Mouse (Mus musculus) WW6 (cell line): Measurements from ENCODE around the gene Fto.

ENCODE experiments used
- DNase-seq: peaks from one replicate; pipeline ENCODE4 v3.0.0-alpha.2; 2013; ENCODE audit warnings: low read depth, low spot score

Fto gene

GRCm38 (mm10) chr8:91312835-91313832 lies at the start of gene Fto, which contains the start of gene Rpgrip1l:
Gene Fto, plus strand, starts transcription at chr8:91313525.
Gene Rpgrip1l, minus strand, starts transcription at chr8:91313262.
- DNase-seq, result peak; percentile 99

GRCm38 (mm10) chr8:91263939-91264338 lies 49.4 kb upstream of the Fto start:
- no peak for DNase-seq

- DNase-seq, result no peak
Observed at GRCm38 (mm10) chr8:91264564-91264963, 48.8 kb upstream of the Fto start.

- no peak for DNase-seq
Observed at GRCm38 (mm10) chr8:91269374-91269958, 43.9 kb upstream of the Fto start.

- DNase-seq, result no peak
Observed at GRCm38 (mm10) chr8:91273493-91273892, 39.8 kb upstream of the Fto start.

GRCm38 (mm10) chr8:91276337-91276736 lies 37.0 kb upstream of the Fto start:
- DNase-seq, result peak; percentile 28

DNA sequence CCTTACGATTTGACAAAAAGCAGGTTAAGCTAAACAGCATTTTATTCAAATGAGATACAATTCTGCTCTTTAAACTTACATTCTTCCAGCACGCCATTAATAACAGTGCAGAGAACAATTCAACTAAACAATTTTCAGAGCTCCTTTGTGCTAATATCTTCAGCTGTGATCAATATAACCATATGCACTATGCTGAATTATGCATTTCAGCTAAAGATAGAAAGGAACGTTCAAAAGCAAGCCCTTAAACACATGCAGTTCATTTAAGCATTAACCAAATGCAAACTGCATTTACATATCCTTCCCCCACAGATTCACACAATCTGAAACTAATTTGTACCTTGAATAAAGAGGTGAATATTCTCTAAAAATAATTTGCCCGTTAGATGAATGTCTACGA lies 35.3 kb upstream of the Fto start:
- DNase-seq, result no peak

- DNase-seq, result no peak
Observed at GRCm38 (mm10) chr8:91280467-91281212, 32.7 kb upstream of the Fto start.

DNA sequence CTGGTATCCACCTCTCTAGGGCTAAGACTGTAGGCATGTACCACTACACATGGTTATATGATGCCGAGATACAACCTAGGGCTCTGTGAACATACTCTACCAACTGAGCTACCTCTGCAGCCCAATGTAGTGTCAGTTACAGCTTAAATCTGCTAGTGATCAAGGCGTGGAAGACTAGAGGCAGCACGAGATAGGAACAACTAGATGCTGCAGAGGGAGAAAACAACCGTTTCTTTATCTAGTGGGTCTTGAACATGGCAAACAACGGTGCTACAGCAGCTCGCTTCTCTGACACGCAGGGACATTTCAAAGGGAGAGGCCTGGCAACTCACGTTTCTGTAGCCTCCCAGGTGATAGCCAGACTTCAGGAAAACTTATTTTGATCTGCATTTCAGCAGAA lies 31.8 kb upstream of the Fto start:
- DNase-seq, result no peak

- no peak for DNase-seq
Observed at GRCm38 (mm10) chr8:91282655-91283054, 30.7 kb upstream of the Fto start.

DNA sequence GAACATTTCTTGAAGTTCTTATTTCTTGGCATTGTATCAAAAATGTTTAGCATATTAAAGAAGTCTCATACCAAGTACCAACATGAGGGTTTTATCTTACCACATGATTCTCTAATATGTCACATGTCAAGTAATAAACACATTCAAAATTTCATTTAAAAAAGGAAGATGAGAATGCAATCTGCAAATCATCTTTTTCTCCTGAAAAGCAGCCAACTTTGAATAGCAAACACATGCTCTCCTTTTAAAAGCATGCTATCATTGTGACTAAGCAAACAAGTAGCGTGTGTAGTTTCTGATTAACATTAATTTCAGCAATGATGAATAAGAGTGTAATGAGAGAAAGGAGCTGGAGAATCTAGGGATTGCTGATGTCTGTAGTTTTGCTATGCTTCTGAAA lies 29.5 kb upstream of the Fto start:
- no peak for DNase-seq

DNA sequence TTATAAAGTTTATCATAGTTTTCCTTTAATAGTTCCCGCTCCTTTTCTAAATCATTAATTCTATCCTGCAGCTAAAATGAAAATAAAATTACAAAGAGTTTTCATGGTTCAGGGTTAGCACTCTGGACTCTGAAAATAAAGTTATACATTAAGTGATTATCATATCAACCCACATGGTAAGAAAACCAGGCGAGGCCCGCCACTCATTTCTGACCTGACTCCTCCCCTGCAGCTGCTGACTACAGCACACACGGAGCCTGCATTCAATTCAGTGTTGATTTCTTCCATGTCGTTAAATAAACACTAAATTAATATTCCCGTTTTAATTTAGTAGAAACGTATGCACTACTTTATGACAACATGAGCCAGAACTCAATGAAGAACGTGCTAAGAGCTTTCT lies 27.1 kb upstream of the Fto start:
- no peak for DNase-seq

DNA sequence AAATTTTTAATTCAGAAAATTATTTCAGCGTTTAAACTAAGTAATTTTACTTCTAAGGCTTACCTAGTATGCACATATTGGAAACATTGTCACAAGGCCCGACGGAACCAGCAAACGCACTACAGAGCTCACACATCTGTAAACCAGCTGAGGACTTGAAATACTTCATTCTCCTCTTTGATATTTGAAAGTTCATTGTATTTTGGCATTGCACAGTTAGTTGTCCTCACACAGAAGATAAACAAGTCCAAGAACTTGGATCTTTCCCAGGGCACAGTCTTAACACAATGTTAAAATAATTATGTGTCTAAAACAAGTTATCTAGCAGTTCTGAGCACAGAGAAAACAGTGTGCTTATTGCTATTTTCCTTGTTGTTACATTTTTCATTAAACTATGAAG lies 22.7 kb upstream of the Fto start:
- DNase-seq, result no peak

DNA sequence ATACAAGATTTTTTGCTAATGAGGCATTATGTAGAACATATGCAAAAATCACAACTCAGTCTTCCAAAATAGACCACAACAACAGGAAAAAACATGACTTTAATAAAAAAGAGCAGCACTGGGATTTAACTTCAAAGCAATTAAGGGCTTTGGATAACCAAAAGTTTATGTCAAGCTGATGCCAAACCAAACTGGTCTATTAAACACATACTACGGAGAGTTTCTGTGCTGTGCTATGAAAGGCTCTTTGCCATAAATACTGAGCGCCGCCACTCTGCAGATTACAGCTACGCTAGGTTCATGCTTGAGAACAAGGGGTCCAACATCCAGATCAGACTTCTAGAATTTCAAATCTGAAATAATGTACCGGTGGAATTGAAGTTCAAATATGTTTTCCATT lies 17.5 kb upstream of the Fto start:
- no peak for DNase-seq

DNA sequence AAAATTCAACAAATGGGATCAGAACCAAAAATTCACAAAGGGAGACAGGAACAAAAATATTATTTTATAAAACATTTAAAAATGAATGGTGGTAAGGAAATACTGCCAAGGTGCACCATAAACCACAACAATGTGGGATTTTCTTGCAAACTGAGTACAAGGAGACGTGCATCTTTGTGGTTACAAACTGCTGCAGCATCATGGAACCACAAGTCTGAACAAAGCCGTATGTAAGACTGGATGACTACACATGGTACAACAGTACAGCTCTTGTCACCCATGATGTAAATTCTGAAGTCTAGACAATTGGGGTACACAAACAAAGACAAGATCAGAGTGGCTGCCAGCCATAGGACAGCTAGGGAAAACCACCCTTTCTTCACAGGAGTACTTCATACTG lies 14.7 kb upstream of the Fto start:
- DNase-seq, result no peak

DNA sequence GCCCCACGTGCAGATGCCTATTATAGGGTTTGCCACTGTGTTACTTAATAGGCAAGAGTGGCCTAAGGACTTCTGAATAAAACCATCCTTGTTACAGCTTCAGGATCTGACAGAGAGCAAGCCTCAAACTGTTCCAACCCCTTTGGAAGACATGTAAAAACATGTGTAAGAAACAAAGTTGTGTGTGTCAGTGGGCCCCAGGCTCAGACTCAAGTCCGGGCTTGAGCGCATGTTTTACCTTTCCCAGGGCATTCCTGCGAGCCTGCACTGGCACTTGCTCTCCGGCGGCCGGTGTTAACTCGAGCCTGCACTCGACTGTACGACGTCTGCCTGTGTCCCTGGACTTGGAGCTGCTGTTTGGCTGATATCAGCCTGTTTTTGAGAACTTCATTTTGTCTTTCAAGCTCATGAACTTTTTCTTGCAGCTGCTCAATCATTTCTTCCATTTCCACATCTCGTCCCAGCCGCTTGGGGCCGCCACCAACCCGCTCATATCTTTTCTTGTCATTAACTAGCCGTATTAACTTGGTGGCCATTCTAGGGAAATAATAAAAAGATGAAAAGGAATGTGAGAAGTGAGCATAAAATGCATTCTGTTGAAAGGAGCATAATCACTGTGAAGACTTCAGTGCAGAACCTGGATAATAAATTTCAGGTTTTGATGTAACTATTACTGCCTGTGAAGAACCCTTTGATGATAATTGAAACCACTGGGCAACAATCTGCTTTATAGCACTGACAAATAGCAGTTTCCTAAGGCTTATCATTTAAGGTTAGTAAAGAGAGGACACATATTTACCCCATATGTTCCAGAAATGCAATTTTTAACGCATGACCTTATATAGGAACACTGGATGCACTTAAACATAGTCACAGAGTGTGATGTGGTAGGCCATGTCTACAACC lies 8.6 kb upstream of the Fto start:
- no peak for DNase-seq

- no peak for DNase-seq
Observed at GRCm38 (mm10) chr8:91312342-91312741, 983 bp upstream of the Fto start.

DNA sequence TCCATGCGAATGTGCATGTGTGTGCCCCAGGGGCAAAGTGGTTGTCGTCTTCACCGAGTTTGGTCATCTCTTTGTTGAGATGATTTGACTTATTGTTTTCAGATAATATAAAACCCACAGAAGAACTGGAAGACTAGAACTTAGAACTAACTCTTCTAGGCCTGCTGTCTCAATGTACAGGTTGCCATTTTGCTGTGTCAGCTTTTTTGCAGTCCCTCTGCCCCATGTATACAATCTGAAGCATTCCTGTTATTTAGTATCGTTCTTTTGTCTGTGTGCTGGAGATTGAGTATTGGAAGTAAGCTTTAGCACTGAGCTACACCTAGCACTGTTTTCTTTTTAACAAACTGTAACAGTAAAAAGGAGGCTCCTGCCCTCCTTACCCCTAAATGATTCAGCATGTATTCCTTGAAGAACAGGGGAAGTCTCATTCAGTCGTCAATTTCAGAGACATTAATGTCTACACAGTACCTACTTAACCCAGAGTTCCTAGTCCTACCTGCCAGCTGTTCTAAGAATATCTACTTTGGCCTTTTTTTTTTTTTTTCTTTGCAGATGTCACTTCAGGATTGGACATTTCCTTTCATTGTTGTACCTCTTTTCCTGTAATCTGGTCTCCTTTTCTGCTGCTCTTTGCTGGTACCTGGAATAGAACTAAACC lies 4.4 kb downstream of the Fto start:
- DNase-seq, result no peak

- no peak for DNase-seq
Observed at GRCm38 (mm10) chr8:91318938-91319729, 5.8 kb downstream of the Fto start.

DNA sequence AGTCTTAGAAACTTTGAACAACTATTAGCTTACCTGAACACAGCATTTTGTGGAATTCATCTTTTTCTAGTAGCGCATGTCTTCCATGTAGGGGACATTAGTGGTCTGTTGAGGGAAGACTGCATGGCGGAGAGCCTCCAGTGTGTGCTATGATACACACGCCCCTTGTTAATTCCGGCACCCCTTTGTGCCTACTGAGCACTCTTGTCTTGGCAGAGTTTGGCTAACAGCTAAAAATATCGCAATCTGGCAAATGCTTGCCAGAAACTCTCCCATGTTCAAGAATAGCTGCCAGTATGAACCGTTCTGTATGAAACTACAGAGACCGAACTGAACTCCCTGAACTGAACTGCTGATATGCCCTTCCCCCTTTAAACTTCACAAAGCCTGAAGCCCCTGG lies 10.2 kb downstream of the Fto start:
- DNase-seq, result no peak
